Comparison of ENCODE assay signal across 13 mouse cellular contexts in the genomic region with DNA sequence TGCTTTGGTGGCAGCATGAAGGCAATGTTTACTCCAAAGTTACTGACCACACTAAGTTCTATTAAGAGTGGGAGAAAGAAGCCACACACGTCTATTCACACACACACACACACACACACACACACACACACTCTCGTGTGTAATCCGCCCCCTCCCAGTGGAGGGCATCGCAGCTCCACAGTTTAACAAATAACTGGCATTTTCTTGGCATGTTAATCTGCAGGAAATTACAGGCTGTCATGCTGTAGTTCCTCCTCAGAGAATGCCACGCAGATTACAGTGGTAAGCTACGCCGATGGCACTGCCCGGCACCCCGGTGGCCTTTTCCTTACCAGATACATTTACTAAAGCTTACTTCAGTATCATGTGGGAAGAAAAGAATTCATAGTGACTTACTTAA. TPM values are rescaled to one million over a fixed set of nuclear protein-coding genes. Genes with fewer than 3 reads are reported as not detected.
DNase-seq lines count a peak whose midpoint lies in the region; ATAC-seq and TF ChIP-seq lines count a peak whose summit lies in the region.
"Had no signal": no experiment of that assay in that cellular context is flagged by ENCODE, and none has a peak within 500 bp of the region (broad histone marks: within the 10 kb centered on the region; RNA-seq: fewer than 3 reads in every experiment).

No protein-coding gene starts in this region.

- WGBS in forebrain, embryonic 14.5 days, result 46% methylated on average over 9 of the region's 9 CpGs
- 74% methylated on average over 9 of the region's 9 CpGs for WGBS in forebrain, embryonic 12.5 days
- 73% methylated on average over 9 of the region's 9 CpGs for WGBS in kidney, postnatal 0 days
- WGBS in embryonic facial prominence, embryonic 14.5 days, result 64% methylated on average over 9 of the region's 9 CpGs

- H3K27ac ChIP-seq in forebrain, embryonic 14.5 days (ENCODE audit: low read depth, low read length), result no peak overlapping the region
- H3K27ac ChIP-seq in forebrain, embryonic 12.5 days, result no peak overlapping the region
- no peak overlapping the region for H3K27ac ChIP-seq in kidney, postnatal 0 days
- no peak overlapping the region for H3K27ac ChIP-seq in embryonic facial prominence, embryonic 14.5 days (replicated peaks; ENCODE audit: low read depth, low read length)
- H3K27ac ChIP-seq: liver, embryonic 15.5 days; stomach, embryonic 15.5 days had no signal

- no peaks in the 10 kb centered on the region for H3K9me3 ChIP-seq in forebrain, embryonic 14.5 days (replicated peaks; ENCODE audit: control insufficient read depth, low read length)
- H3K9me3 ChIP-seq in forebrain, embryonic 12.5 days, result no peaks in the 10 kb centered on the region
- H3K9me3 ChIP-seq in kidney, postnatal 0 days (replicated peaks; ENCODE audit: low read length), result no peaks in the 10 kb centered on the region
- no peaks in the 10 kb centered on the region for H3K9me3 ChIP-seq in embryonic facial prominence, embryonic 14.5 days (ENCODE audit: control insufficient read depth, low read length)
- H3K9me3 ChIP-seq: liver, embryonic 15.5 days; stomach, embryonic 15.5 days had no signal

- H3K9ac ChIP-seq in forebrain, embryonic 14.5 days (ENCODE audit: low read length), result no peak overlapping the region
- no peak overlapping the region for H3K9ac ChIP-seq in forebrain, embryonic 12.5 days
- no peak overlapping the region for H3K9ac ChIP-seq in kidney, postnatal 0 days (ENCODE audit: low read depth, low read length)
- H3K9ac ChIP-seq in embryonic facial prominence, embryonic 14.5 days (ENCODE audit: low read depth, low read length), result no peak overlapping the region
- H3K9ac ChIP-seq: liver, embryonic 15.5 days; stomach, embryonic 15.5 days had no signal

- peak; percentile 72 for DNase-seq in forebrain, embryonic 14.5 days (ENCODE audit: low spot score)
- DNase-seq in kidney, postnatal 0 days (ENCODE audit: low spot score), result no peak
- no peak for DNase-seq in kidney, adult 8-10 months
- DNase-seq in 416B (ENCODE audit: low read depth), result peak; percentile 48
- DNase-seq in embryonic facial prominence, embryonic 14.5 days (ENCODE audit: low spot score), result no peak
- no peak for DNase-seq in right cerebral cortex, postnatal 14 days
- DNase-seq in embryo, embryonic 9.5 days (ENCODE audit: extremely low spot score), result no peak
- DNase-seq: left cerebral cortex, postnatal 4 days; thymus, postnatal 36 days had no signal

- no peak overlapping the region for H3K4me3 ChIP-seq in forebrain, embryonic 14.5 days (ENCODE audit: low read depth, low read length)
- H3K4me3 ChIP-seq in forebrain, embryonic 12.5 days (replicated peaks), result no peak overlapping the region
- no peak overlapping the region for H3K4me3 ChIP-seq in kidney, postnatal 0 days (replicated peaks; ENCODE audit: low read depth, low read length)
- H3K4me3 ChIP-seq in embryonic facial prominence, embryonic 14.5 days (ENCODE audit: low read depth, low read length), result no peak overlapping the region
- H3K4me3 ChIP-seq: liver, embryonic 15.5 days; stomach, embryonic 15.5 days had no signal

- peak; percentile 23; the same call in 1 of the 2 replicates for TF ChIP-seq CTCF in kidney, postnatal 0 days (IDR thresholded peaks at IDR 0.05; ENCODE audit: low read depth)

- H3K36me3 ChIP-seq in forebrain, embryonic 14.5 days (ENCODE audit: control insufficient read depth, insufficient read depth, low read length), result no peaks in the 10 kb centered on the region
- no peaks in the 10 kb centered on the region for H3K36me3 ChIP-seq in forebrain, embryonic 12.5 days (replicated peaks)
- no peaks in the 10 kb centered on the region for H3K36me3 ChIP-seq in kidney, postnatal 0 days (ENCODE audit: insufficient read depth, low read length)
- no peaks in the 10 kb centered on the region for H3K36me3 ChIP-seq in embryonic facial prominence, embryonic 14.5 days (ENCODE audit: control insufficient read depth, insufficient read depth, low read length)
- H3K36me3 ChIP-seq: liver, embryonic 15.5 days; stomach, embryonic 15.5 days had no signal

- no peaks in the 10 kb centered on the region for H3K27me3 ChIP-seq in forebrain, embryonic 14.5 days (replicated peaks; ENCODE audit: control insufficient read depth, insufficient read depth, low read length)
- H3K27me3 ChIP-seq in forebrain, embryonic 12.5 days, result no peaks in the 10 kb centered on the region
- H3K27me3 ChIP-seq in kidney, postnatal 0 days (ENCODE audit: insufficient read depth, low read length), result no peaks in the 10 kb centered on the region
- 0 out of 2 replicates have a peak, but pooled peaks cover 7% of the 10 kb centered on the region for H3K27me3 ChIP-seq in embryonic facial prominence, embryonic 14.5 days (replicated peaks; ENCODE audit: control insufficient read depth, insufficient read depth, low read length)

- peak; percentile 40 for ATAC-seq in forebrain, embryonic 14.5 days
- ATAC-seq in forebrain, embryonic 12.5 days (ENCODE audit: low FRiP score), result no peak
- no peak for ATAC-seq in kidney, postnatal 0 days (replicated peaks; ENCODE audit: low FRiP score, low read depth)
- peak; percentile 27; the same call in 1 of the 2 replicates for ATAC-seq in embryonic facial prominence, embryonic 14.5 days (ENCODE audit: low read depth)

- peaks cover 5% of the 10 kb centered on the region for H3K4me1 ChIP-seq in forebrain, embryonic 14.5 days (ENCODE audit: control insufficient read depth, insufficient read depth, low read length)
- H3K4me1 ChIP-seq in forebrain, embryonic 12.5 days, result peaks cover 11% of the 10 kb centered on the region
- H3K4me1 ChIP-seq in kidney, postnatal 0 days (replicated peaks; ENCODE audit: insufficient read depth, low read length), result no peaks in the 10 kb centered on the region
- H3K4me1 ChIP-seq in embryonic facial prominence, embryonic 14.5 days (ENCODE audit: control insufficient read depth, insufficient read depth, low read length), result 0 out of 2 replicates have a peak, but pooled peaks cover 3% of the 10 kb centered on the region

- H3K4me2 ChIP-seq in forebrain, embryonic 14.5 days (ENCODE audit: low read length), result no peak overlapping the region
- no peak overlapping the region for H3K4me2 ChIP-seq in forebrain, embryonic 12.5 days
- H3K4me2 ChIP-seq in kidney, postnatal 0 days (ENCODE audit: low read length), result no peak overlapping the region
- H3K4me2 ChIP-seq in embryonic facial prominence, embryonic 14.5 days (ENCODE audit: low read depth, low read length), result no peak overlapping the region
- H3K4me2 ChIP-seq: liver, embryonic 15.5 days; midbrain, embryonic 11.5 days; stomach, embryonic 15.5 days had no signal

RNA-seq across cellular contexts. Expression of a gene that starts 17.5 kb away (rescaled TPM):
- polyA plus RNA-seq in forebrain, embryonic 14.5 days (2014; fragmentation: Nextera tagmentation; extraction: Ambion mirVana), result 67.4 and 75.6 TPM in 2 replicates
- polyA plus RNA-seq in forebrain, embryonic 12.5 days (2016; fragmentation: Nextera tagmentation; extraction: Ambion mirVana), result 91.3 and 95.1 TPM in 2 replicates
- 41.5 and 42.5 TPM in 2 replicates for polyA plus RNA-seq in kidney, postnatal 0 days (2015; fragmentation: Nextera tagmentation; extraction: Ambion mirVana)
- 40.5 and 43.2 TPM in 2 replicates for polyA plus RNA-seq in embryonic facial prominence, embryonic 14.5 days (2014; fragmentation: Nextera tagmentation; extraction: Ambion mirVana)

RNA-seq across cellular contexts. Expression of a gene that starts 49.2 kb away (rescaled TPM):
- polyA plus RNA-seq in forebrain, embryonic 14.5 days (2014; fragmentation: Nextera tagmentation; extraction: Ambion mirVana), result 49.1 and 50.0 TPM in 2 replicates
- 405 and 446 TPM in 2 replicates for polyA plus RNA-seq in forebrain, embryonic 12.5 days (2016; fragmentation: Nextera tagmentation; extraction: Ambion mirVana)
- polyA plus RNA-seq in kidney, postnatal 0 days (2015; fragmentation: Nextera tagmentation; extraction: Ambion mirVana), result 128 and 151 TPM in 2 replicates
- 62.6 and 64.2 TPM in 2 replicates for polyA plus RNA-seq in embryonic facial prominence, embryonic 14.5 days (2014; fragmentation: Nextera tagmentation; extraction: Ambion mirVana)

Comparison
In these comparisons a context has a peak if more than half of its experiments do, and no peak if none do; other contexts are left out.
1. ATAC-seq: peak in forebrain, embryonic 14.5 days (single experiment) and embryonic facial prominence, embryonic 14.5 days (single experiment); none in forebrain, embryonic 12.5 days (single experiment) and kidney, postnatal 0 days (single experiment).
2. DNase-seq: peak in forebrain, embryonic 14.5 days (single experiment) and 416B (single experiment); none in kidney, postnatal 0 days (single experiment), kidney, adult 8-10 months (0 of 2), embryonic facial prominence, embryonic 14.5 days (single experiment), right cerebral cortex, postnatal 14 days (single experiment) and embryo, embryonic 9.5 days (single experiment).